Mouse (Mus musculus) G1E-ER4 (cell line): ENCODE measurements around the gene Tepsin. TPM values are rescaled to one million over a fixed set of nuclear protein-coding genes. Genes with fewer than 3 reads are reported as not detected.

Experiments
- GATA1 ChIP-seq: IDR thresholded peaks from one replicate; pipeline ENCODE4 v1.8.0; 2012; ENCODE audit warnings: low read length, inconsistent platforms
- polyA plus RNA-seq: library from polyadenylated mRNA; stranded (reverse); fragments of >175 nt; gene quantifications from 2 replicates; pipeline ENCODE4 v1.2.3, GENCODE M21; 2012

Gene Tepsin
- polyA plus RNA-seq, 1 experiment = 22.2 TPM

GRCm38 (mm10) chr11:120051124-120051811, 47.3 kb downstream of the Tepsin start:
- TF ChIP-seq GATA1 = no peak

- TF ChIP-seq GATA1 = no peak
These were observed 49.5 kb downstream of the Tepsin start for GRCm38 (mm10) chr11:120049067-120049466.

- TF ChIP-seq GATA1 = no peak
These were observed 50.3 kb downstream of the Tepsin start for GRCm38 (mm10) chr11:120048252-120048556.

- TF ChIP-seq GATA1 = no peak
These were observed 50.8 kb downstream of the Tepsin start for GRCm38 (mm10) chr11:120047531-120048251.

GRCm38 (mm10) chr11:120046553-120047191, 51.9 kb downstream of the Tepsin start, which contains the start of gene Aatk:
TSS of gene Aatk (minus strand) at chr11:120047167.
- TF ChIP-seq GATA1 = no peak

GRCm38 (mm10) chr11:120045839-120046552, 52.5 kb downstream of the Tepsin start:
- TF ChIP-seq GATA1 = no peak

GRCm38 (mm10) chr11:120045341-120045740, 53.2 kb downstream of the Tepsin start:
- TF ChIP-seq GATA1 = no peak

- no peak for TF ChIP-seq GATA1
These were observed 56.2 kb downstream of the Tepsin start for GRCm38 (mm10) chr11:120042141-120042838.

GRCm38 (mm10) chr11:120041191-120042123, 57.1 kb downstream of the Tepsin start:
- no peak for TF ChIP-seq GATA1

Other genes starting within 250 kb of the Tepsin start
- gene Chmp6, start 185.3 kb downstream of the Tepsin start, polyA plus RNA-seq = 70.4 and 86.6 TPM in 2 replicates
- gene Baiap2, start 156.0 kb downstream of the Tepsin start, polyA plus RNA-seq = 8.9 and 9.1 TPM in 2 replicates
- not detected in 2 replicates for gene Aatk, start 51.6 kb downstream of the Tepsin start, polyA plus RNA-seq
- gene Cep131, start 11.9 kb downstream of the Tepsin start, polyA plus RNA-seq = 27.4 and 34.7 TPM in 2 replicates
- gene Ndufaf8, start 197 bp upstream of the Tepsin start, polyA plus RNA-seq = 94.4 and 129 TPM in 2 replicates
- gene Slc38a10, start 52.6 kb upstream of the Tepsin start, polyA plus RNA-seq = 88.1 and 113 TPM in 2 replicates
- gene Bahcc1, start 134.2 kb upstream of the Tepsin start, polyA plus RNA-seq = 0.12 TPM in 2 replicates
- 103 and 191 TPM in 2 replicates for gene Actg1, start 249.8 kb upstream of the Tepsin start, polyA plus RNA-seq